Mouse (Mus musculus) kidney, adult 9 months (tissue): ENCODE data around the gene Grin3a.

ENCODE experiments used
- DNase-seq: peaks from one replicate; pipeline ENCODE4 v3.0.0; 2022

The Grin3a gene

DNA sequence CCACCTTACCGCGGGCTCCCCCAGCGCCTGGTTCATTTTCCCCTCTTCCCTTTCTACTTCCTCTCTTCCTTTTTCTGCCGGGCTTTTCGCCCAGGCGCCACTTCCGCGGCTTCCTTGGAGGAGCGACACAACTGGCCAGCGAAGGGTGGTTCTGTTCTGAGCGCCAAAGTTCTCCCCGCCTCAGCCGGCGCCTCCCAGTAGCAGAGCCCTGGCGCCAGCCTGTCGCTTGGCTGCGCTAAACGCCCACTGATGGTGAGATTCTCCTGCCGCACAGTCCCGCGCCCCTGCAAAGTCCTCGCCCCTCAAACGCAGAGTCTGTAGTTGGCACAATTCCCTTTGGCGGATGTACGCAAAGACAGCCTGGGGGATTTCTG lies at the start of gene Grin3a:
TSS of gene Grin3a (minus strand) at position 133 of the 374 bp plus-strand sequence.
- peak; percentile 15 for DNase-seq

GRCm38 (mm10) chr4:49891835-49892301 lies 46.3 kb upstream of the Grin3a start:
- DNase-seq = peak; percentile 24

GRCm38 (mm10) chr4:49877084-49877483 lies 31.5 kb upstream of the Grin3a start:
- no peak for DNase-seq

GRCm38 (mm10) chr4:49860611-49861010 lies 15.1 kb upstream of the Grin3a start:
- no peak for DNase-seq

- no peak for DNase-seq
Observed at GRCm38 (mm10) chr4:49844828-49845611, 524 bp downstream of the Grin3a start.

GRCm38 (mm10) chr4:49844274-49844827 lies 1.2 kb downstream of the Grin3a start:
- DNase-seq = no peak

DNA sequence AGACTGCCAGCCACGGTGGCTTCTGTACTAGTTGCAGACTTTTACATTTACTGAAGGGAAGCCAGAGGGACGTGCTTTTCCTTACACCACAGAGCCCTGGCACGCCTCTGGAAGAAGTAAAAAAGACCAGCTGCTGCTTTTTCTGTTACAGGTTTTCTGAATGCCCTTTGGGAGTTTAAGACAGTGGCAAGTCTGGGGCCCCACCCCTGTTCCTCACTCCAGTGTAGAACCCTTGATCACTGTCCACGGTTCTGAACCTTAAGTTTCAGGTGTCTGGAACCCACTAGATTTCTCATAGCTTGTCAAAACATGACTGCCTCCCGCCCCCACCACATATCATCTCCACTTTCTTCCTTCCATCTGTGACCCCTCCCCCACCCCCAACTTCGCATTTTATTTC lies 1.8 kb downstream of the Grin3a start:
- no peak for DNase-seq

DNA sequence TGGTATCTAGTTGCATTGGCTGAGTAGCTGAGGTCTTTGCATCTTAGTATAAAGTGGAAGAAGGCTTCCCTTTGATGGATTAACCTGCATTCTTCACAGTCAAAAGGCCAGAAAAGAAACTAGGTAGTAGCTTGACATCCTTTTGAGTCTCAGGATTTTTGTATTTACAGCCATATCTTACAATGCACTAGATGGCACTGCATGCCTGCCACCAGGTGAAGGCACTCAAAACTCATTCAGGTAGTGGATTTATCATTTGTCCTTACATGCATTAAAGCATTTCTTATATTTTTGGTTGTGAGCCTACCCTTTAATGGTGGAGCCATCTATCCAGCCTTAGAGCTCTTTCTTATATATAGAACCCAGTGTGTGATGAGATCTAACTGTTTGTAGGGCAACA lies 13.5 kb downstream of the Grin3a start:
- no peak for DNase-seq

GRCm38 (mm10) chr4:49813852-49814251 lies 31.7 kb downstream of the Grin3a start:
- no peak for DNase-seq

DNA sequence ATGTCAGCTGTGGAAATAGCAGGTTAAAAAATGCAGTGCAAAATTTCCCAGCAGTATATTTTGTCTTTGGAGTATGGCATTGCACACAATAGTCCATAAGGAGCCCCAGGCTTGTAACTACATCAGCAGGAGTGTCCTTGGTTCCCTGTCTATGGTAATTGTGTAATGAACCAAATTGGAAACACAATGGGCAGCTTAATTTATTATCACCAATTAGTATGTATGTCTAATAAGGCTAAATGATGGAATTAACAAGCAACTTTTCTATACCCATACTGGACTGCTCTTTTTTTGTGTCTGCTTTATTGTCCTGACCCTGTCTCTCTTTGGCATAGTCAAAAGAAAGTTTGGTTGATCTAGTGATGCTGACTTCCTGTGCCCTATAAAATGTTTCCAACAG lies 38.8 kb downstream of the Grin3a start:
- no peak for DNase-seq

DNA sequence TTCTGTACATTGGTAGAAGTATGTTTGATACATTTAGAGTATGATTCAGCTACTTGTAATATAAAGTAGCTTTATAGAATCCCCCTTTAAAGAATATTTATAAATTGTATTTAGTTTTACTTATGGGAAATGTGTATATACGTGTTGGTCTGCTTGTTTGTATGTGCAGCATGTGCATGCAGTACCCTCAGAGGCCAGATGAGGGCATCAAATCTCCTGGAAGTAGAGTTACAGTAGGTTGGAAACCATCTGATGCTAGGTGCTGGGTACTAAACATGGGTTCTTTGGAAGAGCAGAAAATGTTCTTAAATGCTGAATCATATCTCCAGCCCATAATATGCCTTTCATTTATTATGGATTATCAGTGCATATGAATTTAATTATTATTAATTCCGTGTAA lies 46.2 kb downstream of the Grin3a start:
- no peak for DNase-seq

GRCm38 (mm10) chr4:49788971-49789370 lies 56.6 kb downstream of the Grin3a start:
- peak; percentile 19 for DNase-seq

DNA sequence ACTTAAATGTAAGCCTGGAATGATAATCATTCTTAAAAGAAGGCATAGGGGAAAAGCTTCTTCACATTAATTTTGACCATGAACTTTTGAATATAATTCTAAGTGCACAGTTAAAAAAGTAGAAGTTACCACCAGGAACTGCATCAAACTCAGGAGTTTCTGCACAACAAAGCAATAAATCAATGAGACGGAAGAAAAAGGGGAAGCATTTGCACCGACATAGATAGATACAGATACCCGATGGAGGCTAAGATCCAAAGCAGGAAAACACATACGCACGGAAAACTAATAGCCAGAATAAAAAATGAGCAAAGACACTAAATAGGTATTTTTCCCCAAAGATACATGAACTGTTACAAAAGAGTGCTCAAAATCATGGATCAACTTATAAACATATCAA lies 102.7 kb downstream of the Grin3a start:
- DNase-seq = no peak

DNA sequence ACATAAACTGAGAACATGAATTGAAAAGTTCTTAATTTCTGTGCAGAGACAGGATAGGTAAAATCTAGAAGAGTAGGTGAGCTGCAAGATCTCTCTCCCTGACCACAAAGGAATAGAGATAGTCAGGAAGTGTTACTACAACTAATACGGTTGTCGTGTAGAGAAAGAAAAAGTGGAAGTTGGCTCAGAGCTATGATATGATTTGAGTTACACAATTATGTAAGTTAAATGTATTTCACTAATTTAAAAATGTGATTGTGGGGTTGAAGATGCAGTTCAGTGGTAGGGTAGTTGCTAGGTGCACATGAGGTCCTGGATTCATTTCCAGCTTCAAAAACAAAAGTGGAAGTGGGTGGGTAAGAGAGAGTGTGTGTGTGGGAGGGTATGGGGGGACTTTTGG lies 103.6 kb downstream of the Grin3a start:
- no peak for DNase-seq

GRCm38 (mm10) chr4:49740796-49741766 lies 104.5 kb downstream of the Grin3a start:
- no peak for DNase-seq

- DNase-seq = peak; percentile 51
Observed at GRCm38 (mm10) chr4:49739561-49739960, 106.0 kb downstream of the Grin3a start.

DNA sequence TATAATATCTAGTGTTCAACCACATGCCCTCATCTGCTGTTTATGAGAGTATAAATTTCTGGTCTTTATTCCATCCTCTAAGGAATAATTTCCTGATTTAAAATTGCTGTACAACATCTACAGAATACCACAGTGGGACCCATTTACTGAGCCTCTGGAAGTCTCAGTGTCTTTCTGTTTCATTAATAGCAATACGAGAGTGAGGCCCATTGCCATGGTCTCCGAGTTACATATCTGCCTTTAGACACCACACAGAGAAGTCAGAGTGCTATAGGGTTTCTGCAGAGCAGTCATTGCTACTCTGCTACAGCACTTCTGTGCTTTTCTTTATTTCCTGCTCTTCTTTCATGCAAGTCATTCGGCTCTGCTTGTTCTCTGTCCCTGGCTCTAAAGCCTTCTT lies 116.2 kb downstream of the Grin3a start:
- no peak for DNase-seq

- no peak for DNase-seq
Observed at GRCm38 (mm10) chr4:49723908-49724307, 121.6 kb downstream of the Grin3a start.

- peak; percentile 84 for DNase-seq
Observed at GRCm38 (mm10) chr4:49691405-49692194, 153.9 kb downstream of the Grin3a start.

GRCm38 (mm10) chr4:49688594-49689288 lies 156.8 kb downstream of the Grin3a start:
- DNase-seq = peak; percentile 48

DNA sequence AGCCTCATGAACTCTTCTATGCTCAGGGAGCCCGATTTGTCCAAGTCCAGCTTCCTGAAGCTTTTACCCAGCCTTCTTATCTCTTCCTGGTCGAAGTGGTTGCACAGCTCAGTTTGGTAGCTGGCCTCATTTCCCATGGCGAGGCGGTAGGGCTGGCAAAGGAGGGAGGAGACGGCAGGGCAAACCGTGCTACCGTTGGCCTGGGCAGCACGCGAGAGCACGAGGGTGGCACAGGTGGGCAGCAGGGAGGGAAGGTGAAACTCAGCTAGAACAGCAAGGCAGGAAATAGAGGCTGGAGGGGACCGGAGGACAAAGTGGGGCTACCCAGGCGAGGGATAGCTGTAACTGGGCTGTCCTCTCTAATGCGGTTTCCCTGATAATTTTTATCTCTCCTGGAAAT lies 163.7 kb downstream of the Grin3a start, which contains the start of gene Ppp3r2:
TSS of gene Ppp3r2 (minus strand) at position 213 of the 400 bp plus-strand sequence.
- no peak for DNase-seq
